16 mouse cellular contexts compared by ENCODE assay signal in genomic region chr2:77251736-77252135, GRCm38 (mm10).
"Had no signal": no experiment of that assay in that cellular context is flagged by ENCODE, and none has a peak within 500 bp of the region (broad histone marks: within the 10 kb centered on the region; RNA-seq: fewer than 3 reads in every experiment).

No protein-coding gene starts in this region.

- ATAC-seq: forebrain, embryonic 13.5 days; forebrain, embryonic 14.5 days; forebrain, embryonic 15.5 days; forebrain, embryonic 16.5 days; forebrain, postnatal 0 days had no signal

- DNase-seq: cerebellum, adult 9-11 months; cerebellum, postnatal 10 days; cerebellum, postnatal 14 days; embryo, embryonic 11 days; forebrain, postnatal 0 days; gastrocnemius, adult 2 months; gastrocnemius, postnatal 10 days; gastrocnemius, postnatal 14 days; gastrocnemius, postnatal 25 days; gastrocnemius, postnatal 36 days; heart, adult 18-20 months; heart, adult 2 months had no signal
